Comparison of ENCODE assay signal across 8 mouse cellular contexts in genomic region chr12:98779148-98779547, GRCm38 (mm10). TPM values are rescaled to one million over a fixed set of nuclear protein-coding genes. Genes with fewer than 3 reads are reported as not detected.
DNase-seq lines count a peak whose midpoint lies in the region; ATAC-seq and TF ChIP-seq lines count a peak whose summit lies in the region.
"Had no signal": no experiment of that assay in that cellular context is flagged by ENCODE, and none has a peak within 500 bp of the region (broad histone marks: within the 10 kb centered on the region; RNA-seq: fewer than 3 reads in every experiment).

No protein-coding gene starts in this region.

- no peaks in the 10 kb centered on the region for H3K27me3 ChIP-seq in kidney, embryonic 15.5 days
- no peaks in the 10 kb centered on the region for H3K27me3 ChIP-seq in ES-Bruce4 (ENCODE audit: control insufficient read depth, insufficient read depth, low read length, poor library complexity, severe bottlenecking)
- H3K27me3 ChIP-seq: liver, embryonic 15.5 days had no signal

- peaks cover 89% of the 10 kb centered on the region for H3K36me3 ChIP-seq in kidney, embryonic 15.5 days
- H3K36me3 ChIP-seq in ES-Bruce4 (ENCODE audit: control insufficient read depth, insufficient read depth, low read length, poor library complexity, severe bottlenecking) = peaks cover 38% of the 10 kb centered on the region

- H3K9ac ChIP-seq in kidney, embryonic 15.5 days = no peak overlapping the region
- H3K9ac ChIP-seq in ES-Bruce4 (ENCODE audit: low read depth, poor library complexity, severe bottlenecking) = no peak overlapping the region
- H3K9ac ChIP-seq: liver, embryonic 15.5 days had no signal

- ATAC-seq in kidney, embryonic 15.5 days (replicated peaks; ENCODE audit: low FRiP score) = no peak
- no peak for ATAC-seq in inflammation-experienced regulatory T-cells, adult 6 months

- H3K4me3 ChIP-seq in kidney, embryonic 15.5 days (replicated peaks) = no peak overlapping the region
- H3K4me3 ChIP-seq in ES-Bruce4 (ENCODE audit: low read depth, low read length) = no peak overlapping the region
- H3K4me3 ChIP-seq: liver, embryonic 15.5 days had no signal

- H3K4me2 ChIP-seq in kidney, embryonic 15.5 days = no peak overlapping the region
- H3K4me2 ChIP-seq: liver, embryonic 15.5 days had no signal

- TF ChIP-seq POLR2A in ES-Bruce4 (IDR thresholded peaks at IDR 0.05; ENCODE audit: insufficient read depth, low read length) = no peak

- 82% methylated on average over 4 of the region's 4 CpGs for WGBS in kidney, embryonic 15.5 days

- no peaks in the 10 kb centered on the region for H3K9me3 ChIP-seq in kidney, embryonic 15.5 days (replicated peaks)
- H3K9me3 ChIP-seq in ES-Bruce4 (replicated peaks; ENCODE audit: control insufficient read depth, insufficient read depth, low read length, poor library complexity, severe bottlenecking) = no peaks in the 10 kb centered on the region
- H3K9me3 ChIP-seq: liver, embryonic 15.5 days had no signal

- TF ChIP-seq CTCF in ES-Bruce4 (IDR thresholded peaks at IDR 0.05; ENCODE audit: low read depth, low read length) = peak; percentile 45

- TF ChIP-seq EP300 in ES-Bruce4 (IDR thresholded peaks at IDR 0.05; ENCODE audit: insufficient read depth, low read depth, low read length) = no peak

- DNase-seq in kidney, adult 18-20 months = peak; percentile 26
- DNase-seq in ZHBTc4 (ENCODE audit: low read depth, low spot score) = peak; percentile 53
- DNase-seq in kidney, adult 9 months = peak; percentile 34
- peak; percentile 39 for DNase-seq in retina, postnatal 1 day

- no peaks in the 10 kb centered on the region for H3K4me1 ChIP-seq in kidney, embryonic 15.5 days
- no peaks in the 10 kb centered on the region for H3K4me1 ChIP-seq in ES-Bruce4 (ENCODE audit: control insufficient read depth, insufficient read depth, low read length)
- H3K4me1 ChIP-seq: liver, embryonic 15.5 days had no signal

- no peak overlapping the region for H3K27ac ChIP-seq in kidney, embryonic 15.5 days
- no peak overlapping the region for H3K27ac ChIP-seq in ES-Bruce4 (ENCODE audit: insufficient read depth, low read length)
- H3K27ac ChIP-seq: liver, embryonic 15.5 days had no signal

RNA-seq across cellular contexts. Expression of gene Zc3h14, which starts 32.4 kb away (rescaled TPM):
- 127 and 128 TPM in 2 replicates for polyA plus RNA-seq in kidney, embryonic 15.5 days (2015; fragmentation: Nextera tagmentation; extraction: Ambion mirVana)
- polyA plus RNA-seq in ES-Bruce4 (2011; ENCODE audit: insufficient read depth, insufficient read length, low read depth, missing spikeins) = 155 and 157 TPM in 2 replicates
- 10 to 100 TPM; 36.1 to 39.8 (median 37.1) TPM for polyA plus RNA-seq in inflammation-experienced regulatory T-cells, adult 6 months (2017; shearing (Covaris generic))

RNA-seq across cellular contexts. Expression of gene Ptpn21, which starts 41.9 kb away (rescaled TPM):
- polyA plus RNA-seq in kidney, embryonic 15.5 days (2015; fragmentation: Nextera tagmentation; extraction: Ambion mirVana) = 6.6 and 7.1 TPM in 2 replicates
- 22.3 and 25.0 TPM in 2 replicates for polyA plus RNA-seq in ES-Bruce4 (2011; ENCODE audit: insufficient read depth, insufficient read length, low read depth, missing spikeins)
- 1 to 10 TPM; 4.0 to 6.4 (median 4.8) TPM for polyA plus RNA-seq in inflammation-experienced regulatory T-cells, adult 6 months (2017; shearing (Covaris generic))
